Mouse (Mus musculus) neural tube, embryonic 11.5 days (tissue): Measurements from ENCODE around the gene Trpc5. TPM values are rescaled to one million over a fixed set of nuclear protein-coding genes. Genes with fewer than 3 reads are reported as not detected.

Experiments
- polyA plus RNA-seq: library from polyadenylated mRNA; unstranded; fragments of >200 nt; fragmentation: Nextera tagmentation; extraction: Ambion mirVana; gene quantifications from 2 replicates; pipeline ENCODE4 v1.2.1, GENCODE M21; 2014

Trpc5 gene
- polyA plus RNA-seq, 1 experiment from 2014 or later: 0.28 TPM

Other genes with a start within 250 kb of the Trpc5 start
- not detected in 2 replicates for gene Trpc5os, start 231.6 kb downstream of the Trpc5 start, polyA plus RNA-seq
- 0.08 TPM in 1 of 2 replicates, not detected in the other for gene Rtl4, start 727 bp upstream of the Trpc5 start, polyA plus RNA-seq